Mouse (Mus musculus): ENCODE measurements around the gene Csf1. TPM values are rescaled to one million over a fixed set of nuclear protein-coding genes. Genes with fewer than 3 reads are reported as not detected.

Csf1 gene
- total and polyA plus RNA-seq, 3 experiments, result 0.12 to 0.19 TPM; not detected in 1

DNA sequence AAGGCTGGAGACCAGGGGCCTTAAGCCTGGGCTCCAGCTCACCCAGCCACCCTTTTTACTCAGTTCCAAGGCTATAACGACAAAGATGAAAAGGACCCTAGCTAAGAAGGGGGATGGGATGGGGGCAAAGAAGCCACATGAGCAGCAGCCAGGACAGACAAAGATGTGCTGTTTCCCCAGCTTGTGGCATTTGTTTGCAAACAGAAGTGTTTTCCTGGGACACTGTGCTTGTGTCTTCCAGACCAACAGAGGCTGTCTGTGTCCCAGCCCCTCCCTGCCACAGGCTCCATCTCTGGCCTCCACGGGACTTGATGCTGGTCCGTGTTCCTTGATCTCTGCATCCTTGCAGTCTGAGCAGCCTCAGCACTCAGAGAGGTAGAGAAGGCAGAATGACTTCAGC lies 28.6 kb upstream of the Csf1 start:
- Histone ChIP-seq H3K4me3 (ENCODE audit: control insufficient read depth in 1 of 2, insufficient read depth in 1 of 2, low read depth in 2 of 2, low read length in 2 of 2) (no peak overlapping the region), H3K27me3 (ENCODE audit: control insufficient read depth in 1 of 2, insufficient read depth in 2 of 2, low read length in 2 of 2) (peaks cover 9 to 12% of the 10 kb centered on the region in 2 experiments), H3K9me3 (replicated peaks; ENCODE audit: insufficient read depth, low read length) (no peaks in the 10 kb centered on the region), H3K27ac (ENCODE audit: control insufficient read depth, low read depth, low read length) (no peak overlapping the region), H3K36me3 (ENCODE audit: control insufficient read depth in 1 of 2, insufficient read depth in 2 of 2, low read length in 2 of 2) (no peaks in the 10 kb centered on the region), H3K4me1 (ENCODE audit: control insufficient read depth in 1 of 2, insufficient read depth in 2 of 2, low read length in 2 of 2) (no peaks in the 10 kb centered on the region), H3K9ac (ENCODE audit: control insufficient read depth, low read depth, low read length, poor library complexity, severe bottlenecking) (no peak overlapping the region), H3K79me2 (ENCODE audit: control insufficient read depth, insufficient read depth, low read length, poor library complexity) (no peaks in the 10 kb centered on the region)
- no peak for DNase-seq (ENCODE audit: low read depth, low spot score)
- no peak for TF ChIP-seq GABPA (IDR thresholded peaks at IDR 0.05; ENCODE audit: low read depth, low read length)
- no peak for TF ChIP-seq ETS1 (IDR thresholded peaks at IDR 0.05; ENCODE audit: low read depth, low read length)
- no peak for TF ChIP-seq ZC3H11A (IDR thresholded peaks at IDR 0.05; ENCODE audit: low read depth, low read length)
- TF ChIP-seq CHD1 (IDR thresholded peaks at IDR 0.05; ENCODE audit: low read depth, low read length), result no peak
- TF ChIP-seq SIN3A (IDR thresholded peaks at IDR 0.05; ENCODE audit: low read length), result no peak
- no peak for TF ChIP-seq NRF1 (IDR thresholded peaks at IDR 0.05; ENCODE audit: insufficient read depth, low read depth, low read length, poor library complexity, severe bottlenecking)
- TF ChIP-seq MYB (IDR thresholded peaks at IDR 0.05; ENCODE audit: low read depth, low read length), result no peak

DNA sequence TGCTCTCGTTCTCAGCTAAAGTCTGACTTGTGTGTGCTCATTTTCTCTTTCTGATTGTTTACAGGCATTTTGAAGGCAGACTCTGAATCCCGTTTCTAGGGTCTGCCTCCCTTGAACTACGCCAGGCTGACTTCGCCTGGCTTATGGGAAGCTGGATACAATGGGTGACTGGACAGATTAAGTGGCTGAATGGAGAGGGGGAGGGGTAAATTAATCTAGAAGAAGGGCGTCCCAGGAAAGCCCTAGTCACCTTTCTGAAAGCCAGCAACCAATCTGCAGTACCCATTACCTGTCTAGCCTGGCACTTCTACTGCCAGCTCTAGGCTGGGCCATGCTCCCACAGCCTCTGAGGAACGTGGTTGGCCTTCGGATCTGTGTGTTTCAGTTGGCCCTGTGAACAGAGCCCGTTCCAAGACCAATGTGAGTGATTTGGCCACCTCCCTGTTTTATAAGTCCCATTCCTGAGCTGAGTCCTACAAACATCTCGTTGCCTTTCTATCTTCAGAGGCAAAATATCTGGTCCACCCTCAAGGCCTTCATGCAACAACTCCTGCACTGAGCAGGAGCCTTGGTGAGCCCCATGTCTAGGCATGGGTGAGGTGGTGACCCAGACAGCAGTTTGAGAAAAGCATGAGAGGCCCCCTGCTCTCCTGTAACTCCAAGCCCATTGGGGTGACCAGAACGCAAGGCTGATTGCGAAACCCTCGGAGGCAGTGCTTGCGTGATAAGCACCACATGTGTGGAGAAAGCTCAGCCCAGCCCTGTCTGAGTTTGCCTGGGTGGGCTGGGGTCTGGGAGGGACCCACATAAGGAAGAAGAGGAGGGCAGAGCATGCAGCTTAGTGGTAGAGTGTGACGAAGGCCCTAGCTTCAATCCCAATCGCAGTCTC lies 27.6 kb upstream of the Csf1 start:
- Histone ChIP-seq H3K27me3 (ENCODE audit: control insufficient read depth in 1 of 2, insufficient read depth in 2 of 2, low read length in 2 of 2) (peaks cover 7 to 12% of the 10 kb centered on the region in 2 experiments), H3K79me2 (ENCODE audit: control insufficient read depth, insufficient read depth, low read length, poor library complexity) (no peaks in the 10 kb centered on the region), H3K27ac (ENCODE audit: control insufficient read depth, low read depth, low read length) (no peak overlapping the region), H3K9me3 (replicated peaks; ENCODE audit: insufficient read depth, low read length) (no peaks in the 10 kb centered on the region), H3K4me3 (ENCODE audit: control insufficient read depth in 1 of 2, insufficient read depth in 1 of 2, low read depth in 2 of 2, low read length in 2 of 2) (no peak overlapping the region), H3K9ac (ENCODE audit: control insufficient read depth, low read depth, low read length, poor library complexity, severe bottlenecking) (no peak overlapping the region), H3K4me1 (ENCODE audit: control insufficient read depth in 1 of 2, insufficient read depth in 2 of 2, low read length in 2 of 2) (no peaks in the 10 kb centered on the region), H3K36me3 (ENCODE audit: control insufficient read depth in 1 of 2, insufficient read depth in 2 of 2, low read length in 2 of 2) (no peaks in the 10 kb centered on the region)
- no peak for DNase-seq (ENCODE audit: low read depth, low spot score)
- TF ChIP-seq ELF1 (IDR thresholded peaks at IDR 0.05; ENCODE audit: low read depth, low read length) (no peak), POLR2AphosphoS2 (IDR thresholded peaks at IDR 0.05; ENCODE audit: low read length) (no peak), MYC (IDR thresholded peaks at IDR 0.05; ENCODE audit: low read depth, low read length) (no peak), EP300 (IDR thresholded peaks at IDR 0.05; ENCODE audit: low read depth in 1 of 2, low read length in 2 of 2) (no peak), POLR2AphosphoS5 (IDR thresholded peaks at IDR 0.05; ENCODE audit: borderline replicate concordance, low read depth, low read length) (no peak), SIN3A (IDR thresholded peaks at IDR 0.05; ENCODE audit: low read length) (no peak), ZMIZ1 (IDR thresholded peaks at IDR 0.05; ENCODE audit: low read depth, low read length) (no peak), CHD1 (IDR thresholded peaks at IDR 0.05; ENCODE audit: low read depth, low read length) (no peak), RAD21 (IDR thresholded peaks at IDR 0.05; ENCODE audit: low read depth, low read length) (no peak), CTCF (IDR thresholded peaks at IDR 0.05 in 2 of 3, conservative IDR thresholded peaks at IDR 0.05 in 1 of 3; ENCODE audit: control insufficient read depth in 1 of 3, insufficient read depth in 1 of 3, low read depth in 2 of 3, low read length in 3 of 3, poor library complexity in 1 of 3, severe bottlenecking in 1 of 3) (no peak), TAL1 (IDR thresholded peaks at IDR 0.05; ENCODE audit: low read length) (no peak), JUND (IDR thresholded peaks at IDR 0.05; ENCODE audit: low read depth, low read length) (no peak), HCFC1 (IDR thresholded peaks at IDR 0.05; ENCODE audit: low read depth, low read length) (no peak), MYB (IDR thresholded peaks at IDR 0.05; ENCODE audit: low read depth, low read length) (no peak), MAX (IDR thresholded peaks at IDR 0.05; ENCODE audit: low read length) (no peak), MAFK (IDR thresholded peaks at IDR 0.05; ENCODE audit: borderline replicate concordance, low read depth, low read length) (no peak), TBP (IDR thresholded peaks at IDR 0.05; ENCODE audit: low read depth, low read length) (no peak), UBTF (IDR thresholded peaks at IDR 0.05; ENCODE audit: borderline replicate concordance, insufficient read depth, low read depth, low read length) (no peak), POLR2A (IDR thresholded peaks at IDR 0.05; ENCODE audit: control insufficient read depth in 1 of 2, insufficient read depth in 1 of 2, low read depth in 1 of 2, low read length in 2 of 2, poor library complexity in 1 of 2) (no peak)

All from MEL (cell line).